Comparison of ENCODE assay signal across 8 mouse cellular contexts in the genomic region with DNA sequence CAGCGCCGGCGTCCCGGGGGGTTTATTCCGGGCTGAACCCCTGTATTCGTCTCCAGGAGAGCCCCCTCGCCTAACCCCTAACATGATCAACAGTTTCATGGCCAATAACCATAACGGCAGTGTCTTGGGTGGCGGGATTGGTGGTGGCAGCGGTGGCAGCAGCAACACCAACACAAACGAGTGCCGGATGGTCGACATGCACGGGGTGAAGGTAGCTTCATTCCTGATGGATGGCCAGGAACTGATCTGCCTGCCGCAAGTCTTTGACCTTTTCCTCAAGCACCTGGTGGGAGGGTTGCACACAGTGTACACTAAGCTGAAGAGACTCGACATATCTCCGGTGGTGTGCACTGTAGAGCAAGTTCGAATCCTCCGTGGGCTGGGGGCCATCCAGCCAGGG. TPM values are rescaled to one million over a fixed set of nuclear protein-coding genes. Genes with fewer than 3 reads are reported as not detected.
DNase-seq lines count a peak whose midpoint lies in the region; ATAC-seq and TF ChIP-seq lines count a peak whose summit lies in the region.

No protein-coding gene starts in this region.

- no peak for TF ChIP-seq CTCF in E14TG2a.4 (conservative IDR thresholded peaks at IDR 0.05; ENCODE audit: low read length)

- no peaks in the 10 kb centered on the region for H3K27me3 ChIP-seq in heart, embryonic 12.5 days (replicated peaks)
- peaks cover 4% of the 10 kb centered on the region; the same call in 1 of the 2 replicates for H3K27me3 ChIP-seq in E14TG2a.4 (ENCODE audit: insufficient read depth, low read length)
- no peaks in the 10 kb centered on the region for H3K27me3 ChIP-seq in embryonic facial prominence, embryonic 13.5 days

- WGBS in heart, embryonic 12.5 days, result 18% methylated on average over 19 of the region's 19 CpGs
- WGBS in embryonic facial prominence, embryonic 13.5 days, result 24% methylated on average over 19 of the region's 19 CpGs

- peak overlapping the region; percentile 55 for H3K4me3 ChIP-seq in heart, embryonic 12.5 days
- peak overlapping the region; percentile 76 for H3K4me3 ChIP-seq in E14TG2a.4 (replicated peaks; ENCODE audit: low read length)
- H3K4me3 ChIP-seq in embryonic facial prominence, embryonic 13.5 days, result peak overlapping the region; percentile 50

- no peak for DNase-seq in heart, postnatal 14 days
- DNase-seq in kidney, postnatal 25 days, result peak; percentile 1 to 22
- DNase-seq in MN1 (ENCODE audit: low spot score), result no peak
- DNase-seq in c-Kit-positive CD71-positive TER-119-positive erythroid progenitor cells, embryonic 14.5 days (ENCODE audit: low spot score), result no peak

- no peak for ATAC-seq in heart, embryonic 12.5 days (ENCODE audit: insufficient number of reproducible peaks, low FRiP score)
- no peak for ATAC-seq in embryonic facial prominence, embryonic 13.5 days (ENCODE audit: insufficient number of reproducible peaks, insufficient read depth, low FRiP score, low TSS enrichment, low read depth)
- ATAC-seq in neutrophil, adult 5-6 weeks (ENCODE audit: extremely low read depth, insufficient number of reproducible peaks, low FRiP score, poor library complexity, severe bottlenecking), result 0 out of 2 replicates have a peak, but pooled peaks have one; percentile 9

- no peaks in the 10 kb centered on the region for H3K9me3 ChIP-seq in heart, embryonic 12.5 days (replicated peaks)
- H3K9me3 ChIP-seq in E14TG2a.4 (ENCODE audit: low read length), result no peaks in the 10 kb centered on the region
- no peaks in the 10 kb centered on the region for H3K9me3 ChIP-seq in embryonic facial prominence, embryonic 13.5 days

- H3K27ac ChIP-seq in heart, embryonic 12.5 days (ENCODE audit: poor library complexity, severe bottlenecking), result no peak overlapping the region
- no peak overlapping the region for H3K27ac ChIP-seq in embryonic facial prominence, embryonic 13.5 days

- H3K9ac ChIP-seq in heart, embryonic 12.5 days, result peak overlapping the region; percentile 60
- H3K9ac ChIP-seq in embryonic facial prominence, embryonic 13.5 days, result peak overlapping the region; percentile 68

- peak overlapping the region; percentile 87 for H3K4me2 ChIP-seq in heart, embryonic 12.5 days
- H3K4me2 ChIP-seq in embryonic facial prominence, embryonic 13.5 days, result peak overlapping the region; percentile 67

- H3K36me3 ChIP-seq in heart, embryonic 12.5 days, result no peaks in the 10 kb centered on the region
- H3K36me3 ChIP-seq in E14TG2a.4 (ENCODE audit: insufficient read depth, low read length), result no peaks in the 10 kb centered on the region
- H3K36me3 ChIP-seq in embryonic facial prominence, embryonic 13.5 days, result no peaks in the 10 kb centered on the region

- intact Hi-C loops in heart, postnatal 14 days (cut with DNase I), result no loop called here

- H3K4me1 ChIP-seq in heart, embryonic 12.5 days (replicated peaks), result no peaks in the 10 kb centered on the region
- H3K4me1 ChIP-seq in E14TG2a.4 (replicated peaks; ENCODE audit: low read depth, low read length), result no peaks in the 10 kb centered on the region
- H3K4me1 ChIP-seq in embryonic facial prominence, embryonic 13.5 days, result no peaks in the 10 kb centered on the region

RNA-seq across cellular contexts. Expression of gene Dach2, which starts 1.2 kb away (rescaled TPM):
- 0.49 and 0.57 TPM in 2 replicates for polyA plus RNA-seq in heart, embryonic 12.5 days (2016; fragmentation: Nextera tagmentation; extraction: Ambion mirVana)
- not detected for total RNA-seq in heart, postnatal 14 days (2021)
- 3.5 and 3.8 TPM in 2 replicates for polyA plus RNA-seq in embryonic facial prominence, embryonic 13.5 days (2015; fragmentation: Nextera tagmentation; extraction: Ambion mirVana)
- total RNA-seq in neutrophil, adult 5-6 weeks (2017), result not detected in 2 replicates

Comparison
In these comparisons a context has a peak if more than half of its experiments do, and no peak if none do; other contexts are left out.
1. DNase-seq: peak in kidney, postnatal 25 days (2 of 2); none in heart, postnatal 14 days (0 of 2), MN1 (single experiment) and c-Kit-positive CD71-positive TER-119-positive erythroid progenitor cells, embryonic 14.5 days (single experiment).
2. Peak in every context shown above with its lines, with median percentiles within 50 percentile points of each other: H3K4me3 ChIP-seq.